Mouse (Mus musculus) central nervous system, embryonic 18 days (tissue): ENCODE data around the gene C2cd4a. TPM values are rescaled to one million over a fixed set of nuclear protein-coding genes. Genes with fewer than 3 reads are reported as not detected.

Experiments
- polyA plus RNA-seq: library from polyadenylated mRNA; depleted of rRNA; stranded (reverse); fragments of >200 nt; gene quantifications from 2 replicates; pipeline ENCODE4 v1.2.3, GENCODE M21; 2012; rRNA removed

C2cd4a gene
- 0.45 and 0.58 TPM in 2 replicates for polyA plus RNA-seq

GRCm38 (mm10) chr9:67832046-67832605, at the start of gene C2cd4a:
C2cd4a (minus strand) TSS chr9:67832330.

GRCm38 (mm10) chr9:67839981-67840859, 8.1 kb upstream of the C2cd4a start, which contains the start of gene Vps13c:
Vps13c (plus strand) TSS chr9:67840396.

Other genes with a start within 250 kb of the C2cd4a start
- gene C2cd4b, start 72.9 kb downstream of the C2cd4a start, polyA plus RNA-seq: 0.70 and 0.80 TPM in 2 replicates
- 21.8 and 24.6 TPM in 2 replicates for gene Vps13c, start 8.1 kb upstream of the C2cd4a start, polyA plus RNA-seq